Mouse (Mus musculus) embryonic facial prominence, embryonic 14.5 days (tissue): ENCODE data around the gene Swi5. TPM values are rescaled to one million over a fixed set of nuclear protein-coding genes. Genes with fewer than 3 reads are reported as not detected.

Experiments used
- ATAC-seq: fragments of 200-750 bp; cut with Nextera tagmentation; 2 replicates; pipeline ENCODE4 v1.8.0; 2017; ENCODE audit warnings: low read depth, moderate number of reproducible peaks, moderate TSS enrichment
- DNase-seq: peaks from one replicate; pipeline ENCODE4 v3.0.0-alpha.2; 2015; ENCODE audit warnings: low spot score
- H3K27ac ChIP-seq: fragments of 300-500 bp; sonication (generic); replicated peaks from 2 replicates; pipeline ENCODE4 v1.5.1; 2014; ENCODE audit warnings: low read depth, mild to moderate bottlenecking, low read length, moderate library complexity
- H3K27me3 ChIP-seq: fragments of 300-500 bp; sonication (generic); replicated peaks from 2 replicates; pipeline ENCODE4 v1.6.1; 2014; ENCODE audit warnings: low read length; ENCODE audit not compliant: control insufficient read depth, insufficient read depth
- H3K36me3 ChIP-seq: fragments of 300-500 bp; sonication (generic); 2 replicates; pipeline ENCODE4 v1.6.1; 2014; ENCODE audit warnings: low read length, mixed read lengths; ENCODE audit not compliant: control insufficient read depth, insufficient read depth
- H3K4me1 ChIP-seq: fragments of 300-500 bp; sonication (generic); 2 replicates; pipeline ENCODE4 v1.6.1; 2014; ENCODE audit warnings: antibody characterized with exemption, low read length; ENCODE audit not compliant: control insufficient read depth, insufficient read depth
- H3K4me2 ChIP-seq: fragments of 300-500 bp; sonication (generic); 2 replicates; pipeline ENCODE4 v1.6.1; 2014; ENCODE audit warnings: low read depth, mild to moderate bottlenecking, low read length, moderate library complexity, mixed read lengths
- H3K4me3 ChIP-seq: fragments of 300-500 bp; sonication (generic); 2 replicates; pipeline ENCODE4 v1.5.1; 2014; ENCODE audit warnings: low read depth, mild to moderate bottlenecking, low read length
- H3K9ac ChIP-seq: fragments of 300-500 bp; sonication (generic); 2 replicates; pipeline ENCODE4 v1.6.1; 2014; ENCODE audit warnings: low read depth, mild to moderate bottlenecking, low read length, moderate library complexity, mixed read lengths
- H3K9me3 ChIP-seq: fragments of 300-500 bp; sonication (generic); 2 replicates; pipeline ENCODE4 v1.6.1; 2016; ENCODE audit warnings: low read length; ENCODE audit not compliant: control insufficient read depth
- WGBS: fragments of 180-500 bp; shearing (Covaris S2); extraction: QIAGEN DNeasy Blood & Tissue Kit; methylation state at CpG from one replicate; pipeline ENCODE4 v1.1.7; 2014; 5-methylcytosine and 5-hydroxymethylcytosine counted together
- polyA plus RNA-seq: library from polyadenylated mRNA; unstranded; fragments of >200 nt; fragmentation: Nextera tagmentation; extraction: Ambion mirVana; gene quantifications from 2 replicates; pipeline ENCODE4 v1.2.1, GENCODE M21; 2014

The Swi5 gene
- polyA plus RNA-seq, 1 experiment from 2014 or later, result 249 TPM

GRCm38 (mm10) chr2:32295285-32295684 is 7.4 kb upstream of the Swi5 start:
- Histone ChIP-seq H3K36me3 (peaks cover 59% of the 10 kb centered on the region), H3K4me3 (no peak overlapping the region)
- 90% methylated on average over 3 of the region's 3 CpGs for WGBS

GRCm38 (mm10) chr2:32294348-32294747 is 6.5 kb upstream of the Swi5 start:
- Histone ChIP-seq H3K36me3 (peaks cover 50% of the 10 kb centered on the region), H3K4me1 (0 out of 2 replicates have a peak, but pooled peaks cover 2% of the 10 kb centered on the region), H3K9ac (no peak overlapping the region), H3K27me3 (no peaks in the 10 kb centered on the region), H3K27ac (no peak overlapping the region), H3K4me3 (no peak overlapping the region), H3K9me3 (no peaks in the 10 kb centered on the region), H3K4me2 (no peak overlapping the region)
- DNase-seq, result no peak
- 87% methylated on average over 8 of the region's 8 CpGs for WGBS
- no peak for ATAC-seq

More at GRCm38 (mm10) chr2:32295285-32295684, 7.4 kb upstream of the Swi5 start:
- no peaks in the 10 kb centered on the region for H3K27me3 ChIP-seq
- no peak for ATAC-seq
- no peaks in the 10 kb centered on the region for H3K9me3 ChIP-seq
- H3K27ac ChIP-seq, result no peak overlapping the region
- no peak for DNase-seq
- no peak overlapping the region for H3K9ac ChIP-seq
- H3K4me1 ChIP-seq, result no peaks in the 10 kb centered on the region
- no peak overlapping the region for H3K4me2 ChIP-seq

- Histone ChIP-seq H3K27ac (no peak overlapping the region), H3K9me3 (no peaks in the 10 kb centered on the region), H3K4me1 (peaks cover 10% of the 10 kb centered on the region; the same call in 1 of the 2 replicates), H3K4me2 (peak overlapping the region; percentile 68), H3K27me3 (no peaks in the 10 kb centered on the region), H3K4me3 (peak overlapping the region; percentile 75), H3K36me3 (peaks cover 37% of the 10 kb centered on the region), H3K9ac (no peak overlapping the region)
- ATAC-seq, result no peak
- DNase-seq, result peak; percentile 33
Measured at GRCm38 (mm10) chr2:32289578-32289977, 1.7 kb upstream of the Swi5 start.

- no peaks in the 10 kb centered on the region for H3K27me3 ChIP-seq
- peak overlapping the region; percentile 68 for H3K4me2 ChIP-seq
- peaks cover 10% of the 10 kb centered on the region; the same call in 1 of the 2 replicates for H3K4me1 ChIP-seq
- no peaks in the 10 kb centered on the region for H3K9me3 ChIP-seq
- 3% methylated on average over 22 of the region's 29 CpGs for WGBS
- peaks cover 41% of the 10 kb centered on the region for H3K36me3 ChIP-seq
- peak overlapping the region; percentile 75 for H3K4me3 ChIP-seq
- H3K9ac ChIP-seq, result peak overlapping the region; percentile 86
- ATAC-seq, result peak; percentile 24; the same call in 1 of the 2 replicates
- peak; percentile 47 for DNase-seq
- peak overlapping the region; percentile 69 for H3K27ac ChIP-seq
Measured at GRCm38 (mm10) chr2:32288371-32288931, 576 bp upstream of the Swi5 start.

DNA sequence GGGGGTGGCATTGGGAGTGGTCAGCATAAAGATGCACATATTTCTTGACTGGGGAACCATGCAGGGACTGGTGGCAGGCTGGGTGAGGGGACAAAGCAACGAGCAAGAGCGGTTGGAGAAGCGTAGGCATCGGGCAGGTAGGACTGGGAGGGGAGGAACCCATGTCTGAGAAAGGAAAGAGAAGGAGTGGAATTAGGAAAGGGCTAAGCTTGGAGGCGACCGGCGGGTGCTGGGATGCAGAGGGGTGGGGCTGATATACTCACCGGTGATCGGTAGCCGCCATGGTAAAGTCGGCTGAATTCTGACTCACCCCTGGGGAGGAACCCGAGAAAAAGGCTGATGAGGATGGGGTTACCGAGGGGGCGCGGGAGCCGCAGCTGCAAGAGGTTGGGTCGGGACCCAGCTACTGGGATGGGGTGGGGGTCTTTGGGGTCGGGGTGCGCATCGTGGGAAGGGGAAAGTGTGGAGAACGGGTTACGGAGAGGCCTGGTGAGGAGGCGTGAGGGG is 488 bp downstream of the Swi5 start, which contains the start of gene Golga2:
Gene Golga2 (plus strand): TSS at position 51 of the 507 bp plus-strand sequence.
- 1% methylated on average over 23 of the region's 23 CpGs for WGBS
- H3K27ac ChIP-seq, result peak within 1 kb of the TSS; percentile 73
- no peaks in the 10 kb centered on the region for H3K27me3 ChIP-seq
- DNase-seq (no peak), ATAC-seq (no peak)
- H3K4me3 ChIP-seq, result peak within 1 kb of the TSS; percentile 75
- H3K9me3 ChIP-seq, result no peaks in the 10 kb centered on the region
- H3K4me1 ChIP-seq, result peaks cover 10% of the 10 kb centered on the region; the same call in 1 of the 2 replicates
- peaks cover 42% of the 10 kb centered on the region for H3K36me3 ChIP-seq
- peak within 1 kb of the TSS; percentile 91 for H3K9ac ChIP-seq
- peak within 1 kb of the TSS; percentile 79 for H3K4me2 ChIP-seq

DNA sequence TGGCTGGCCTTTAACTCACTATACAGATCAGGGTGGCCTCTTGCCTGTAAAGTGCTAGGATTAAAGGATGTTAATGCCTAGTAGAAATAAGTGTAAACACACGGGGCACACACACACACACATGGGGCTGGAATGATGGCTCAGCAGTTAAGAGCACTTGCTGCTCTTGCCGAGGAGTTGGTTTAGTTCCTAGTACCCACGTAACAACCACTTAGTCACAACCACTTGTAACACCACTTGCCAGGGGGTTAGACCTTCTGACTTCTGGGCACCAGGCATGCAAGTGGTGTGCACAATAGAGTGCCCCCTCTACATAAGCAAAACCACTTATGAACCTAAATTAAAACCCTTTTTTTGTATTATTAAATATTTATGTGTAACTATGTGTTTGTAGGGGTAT is 3.9 kb downstream of the Swi5 start:
- Histone ChIP-seq H3K9ac (no peak overlapping the region), H3K4me2 (no peak overlapping the region), H3K27ac (no peak overlapping the region), H3K9me3 (no peaks in the 10 kb centered on the region), H3K36me3 (peaks cover 61% of the 10 kb centered on the region), H3K27me3 (no peaks in the 10 kb centered on the region), H3K4me1 (peaks cover 5% of the 10 kb centered on the region; the same call in 1 of the 2 replicates), H3K4me3 (no peak overlapping the region)
- ATAC-seq (no peak), DNase-seq (no peak)
- 93% methylated on average over 3 of the region's 3 CpGs for WGBS

DNA sequence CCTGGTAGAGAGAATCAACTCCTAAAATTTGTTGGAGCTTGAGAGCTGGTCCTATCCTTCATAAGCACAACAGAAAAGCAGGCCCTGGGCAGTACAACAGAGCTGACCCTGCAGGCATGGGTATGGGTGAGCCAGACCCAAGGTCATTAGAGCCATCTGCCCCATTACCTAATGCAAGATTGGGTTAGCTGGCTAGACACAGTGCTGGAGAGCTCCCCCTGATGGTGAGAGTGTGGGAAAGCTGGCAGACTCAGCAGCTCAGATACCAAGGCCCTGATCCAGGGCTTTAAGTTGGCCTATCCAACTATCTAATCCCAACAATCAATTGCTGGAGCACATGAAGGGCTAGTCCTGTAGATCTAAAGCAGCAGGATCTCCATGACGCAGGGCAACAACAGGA is 5.1 kb downstream of the Swi5 start:
- H3K9me3 ChIP-seq, result no peaks in the 10 kb centered on the region
- H3K4me3 ChIP-seq, result no peak overlapping the region
- whole genome bisulfite sequencing, result 83% methylated on average over 1 of the region's 1 CpGs
- H3K4me1 ChIP-seq, result peaks cover 4% of the 10 kb centered on the region; the same call in 1 of the 2 replicates
- peaks cover 73% of the 10 kb centered on the region for H3K36me3 ChIP-seq
- DNase-seq (peak; percentile 48), ATAC-seq (no peak)
- no peak overlapping the region for H3K27ac ChIP-seq
- no peak overlapping the region for H3K9ac ChIP-seq
- H3K27me3 ChIP-seq, result no peaks in the 10 kb centered on the region
- no peak overlapping the region for H3K4me2 ChIP-seq

DNA sequence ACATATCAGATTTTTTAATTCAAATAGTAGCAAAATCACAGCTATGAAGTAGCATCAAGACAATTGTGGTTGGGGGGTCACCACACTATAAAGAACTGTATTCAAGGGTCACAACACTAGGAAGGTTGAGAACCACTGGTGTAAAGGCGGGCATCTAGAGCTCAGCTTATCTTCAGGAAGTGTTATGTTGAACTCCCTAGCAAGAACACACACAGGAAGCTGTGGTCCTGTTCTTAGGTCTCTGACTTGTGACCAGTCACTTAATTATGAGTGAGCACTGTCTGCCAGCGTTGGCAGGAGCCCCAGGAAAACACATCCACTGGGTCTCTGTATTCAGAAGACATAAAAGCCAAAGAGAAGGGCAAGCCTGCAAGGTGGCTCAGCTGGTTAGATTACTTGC is 5.6 kb downstream of the Swi5 start:
- Histone ChIP-seq H3K36me3 (peaks cover 78% of the 10 kb centered on the region), H3K4me3 (no peak overlapping the region), H3K4me2 (no peak overlapping the region), H3K4me1 (peaks cover 4% of the 10 kb centered on the region; the same call in 1 of the 2 replicates), H3K9ac (no peak overlapping the region), H3K27ac (no peak overlapping the region), H3K27me3 (no peaks in the 10 kb centered on the region), H3K9me3 (no peaks in the 10 kb centered on the region)
- DNase-seq (no peak), ATAC-seq (no peak)
- WGBS, result 91% methylated on average over 2 of the region's 2 CpGs

DNA sequence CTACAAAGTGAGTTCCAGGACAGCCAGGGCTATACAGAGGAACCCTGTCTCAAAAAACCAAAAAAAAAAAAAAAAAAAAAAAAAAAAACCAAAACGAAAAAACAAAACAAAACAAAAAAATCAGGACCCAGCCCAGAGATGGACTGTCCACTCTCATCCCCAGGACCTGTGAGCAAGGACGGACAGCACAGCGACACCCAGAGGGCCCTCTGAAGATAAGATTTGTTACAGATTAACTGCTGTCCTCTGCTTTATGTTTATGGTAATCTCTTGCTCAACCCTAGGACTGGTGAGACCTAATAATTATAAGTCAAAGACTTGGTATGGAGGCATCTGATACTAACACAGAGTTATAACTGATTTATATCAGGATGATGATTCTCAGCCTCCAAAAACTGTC is 12.1 kb downstream of the Swi5 start:
- Histone ChIP-seq H3K9me3 (no peaks in the 10 kb centered on the region), H3K4me1 (no peaks in the 10 kb centered on the region), H3K9ac (no peak overlapping the region), H3K27me3 (no peaks in the 10 kb centered on the region), H3K36me3 (peaks cover 40% of the 10 kb centered on the region), H3K4me3 (no peak overlapping the region), H3K27ac (no peak overlapping the region), H3K4me2 (no peak overlapping the region)
- DNase-seq (no peak), ATAC-seq (no peak)
- WGBS, result 81% methylated on average over 3 of the region's 3 CpGs
